Mouse (Mus musculus) neural tube, embryonic 15.5 days (tissue): ENCODE measurements around the gene Poc1b. TPM values are rescaled to one million over a fixed set of nuclear protein-coding genes. Genes with fewer than 3 reads are reported as not detected.

ENCODE experiments used
- ATAC-seq: fragments of 200-750 bp; cut with Nextera tagmentation; 2 replicates; pipeline ENCODE4 v1.8.0; 2017; ENCODE audit warnings: mild to moderate bottlenecking, moderate TSS enrichment, moderate library complexity; ENCODE audit not compliant: low FRiP score
- H3K27ac ChIP-seq: fragments of 300-500 bp; sonication (generic); replicated peaks from 2 replicates; pipeline ENCODE4 v1.5.1; 2015; ENCODE audit warnings: mild to moderate bottlenecking, inconsistent platforms
- H3K27me3 ChIP-seq: fragments of 300-500 bp; sonication (generic); replicated peaks from 2 replicates; pipeline ENCODE4 v1.6.1; 2015; ENCODE audit warnings: inconsistent platforms
- H3K36me3 ChIP-seq: fragments of 300-500 bp; sonication (generic); 2 replicates; pipeline ENCODE4 v1.6.1; 2015; ENCODE audit warnings: inconsistent platforms
- H3K4me1 ChIP-seq: fragments of 300-500 bp; sonication (generic); 2 replicates; pipeline ENCODE4 v1.6.1; 2015; ENCODE audit warnings: inconsistent platforms
- H3K4me2 ChIP-seq: fragments of 300-500 bp; sonication (generic); 2 replicates; pipeline ENCODE4 v1.6.1; 2015; ENCODE audit warnings: inconsistent platforms, mild to moderate bottlenecking, moderate library complexity
- H3K4me3 ChIP-seq: fragments of 300-500 bp; sonication (generic); replicated peaks from 2 replicates; pipeline ENCODE4 v1.5.1; 2015; ENCODE audit warnings: mild to moderate bottlenecking, inconsistent platforms
- H3K9ac ChIP-seq: fragments of 300-500 bp; sonication (generic); replicated peaks from 2 replicates; pipeline ENCODE4 v1.6.1; 2015; ENCODE audit warnings: mild to moderate bottlenecking, inconsistent platforms
- H3K9me3 ChIP-seq: fragments of 300-500 bp; sonication (generic); replicated peaks from 2 replicates; pipeline ENCODE4 v1.6.1; 2016; ENCODE audit warnings: inconsistent platforms
- WGBS: fragments of 180-500 bp; shearing (Covaris S2); methylation state at CpG from one replicate; pipeline ENCODE4 v1.1.7; 2015; ENCODE audit warnings: mixed read lengths; 5-methylcytosine and 5-hydroxymethylcytosine counted together
- polyA plus RNA-seq: library from polyadenylated mRNA; unstranded; fragments of >200 nt; fragmentation: Nextera tagmentation; extraction: Ambion mirVana; gene quantifications from 2 replicates; pipeline ENCODE4 v1.2.1, GENCODE M21; 2015

The Poc1b gene
- 9.3 and 14.1 TPM in 2 replicates for polyA plus RNA-seq

DNA sequence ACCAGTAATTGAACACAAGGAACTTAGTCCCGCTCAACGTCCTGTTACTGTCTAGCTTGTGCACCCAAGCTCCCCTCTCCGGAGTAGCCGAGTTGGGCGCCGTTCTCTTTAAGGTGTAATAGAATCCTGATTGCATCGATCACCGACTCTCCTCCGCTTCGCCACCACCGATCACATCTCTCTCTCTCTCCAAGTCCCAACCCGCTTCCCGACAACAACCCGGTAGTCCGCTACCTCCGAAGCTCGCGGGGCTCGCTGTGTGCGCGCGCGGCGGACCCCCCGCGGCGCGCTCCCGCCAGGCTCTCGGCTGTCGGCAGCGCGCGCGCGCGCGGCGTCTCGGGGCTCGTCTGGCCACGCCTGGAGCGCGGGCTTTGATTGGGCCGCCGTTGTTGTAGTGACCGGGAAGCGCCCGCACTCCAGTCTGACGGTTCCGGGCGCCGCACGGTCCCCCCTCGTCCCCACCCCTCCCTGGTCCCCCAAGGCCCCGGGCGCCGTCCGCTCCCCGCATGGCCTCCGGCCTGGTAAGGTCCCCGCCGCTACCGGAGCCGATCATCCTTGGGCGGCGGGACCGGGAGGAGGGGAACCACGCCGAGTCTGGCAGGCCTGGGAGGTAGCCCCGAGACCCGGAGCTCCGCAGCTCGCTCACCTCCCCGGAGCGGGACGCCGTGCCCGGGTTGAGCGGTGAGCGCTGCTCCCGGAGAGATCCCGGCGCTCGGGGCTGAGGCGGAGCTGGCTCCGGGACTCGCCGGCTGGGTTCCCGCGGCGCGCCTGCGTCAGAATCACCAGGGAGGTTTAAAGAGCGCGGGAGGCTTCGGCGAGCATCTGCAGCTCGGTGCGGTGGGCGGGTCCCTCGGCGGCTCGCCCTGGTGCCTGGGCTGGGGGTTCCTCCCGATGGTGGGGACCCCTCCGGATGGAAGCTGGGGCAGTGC is at the start of gene Poc1b:
Poc1b (plus strand) TSS at position 334 of the 929 bp plus-strand sequence.
- H3K4me1 ChIP-seq, result peaks cover 38% of the 10 kb centered on the region

DNA sequence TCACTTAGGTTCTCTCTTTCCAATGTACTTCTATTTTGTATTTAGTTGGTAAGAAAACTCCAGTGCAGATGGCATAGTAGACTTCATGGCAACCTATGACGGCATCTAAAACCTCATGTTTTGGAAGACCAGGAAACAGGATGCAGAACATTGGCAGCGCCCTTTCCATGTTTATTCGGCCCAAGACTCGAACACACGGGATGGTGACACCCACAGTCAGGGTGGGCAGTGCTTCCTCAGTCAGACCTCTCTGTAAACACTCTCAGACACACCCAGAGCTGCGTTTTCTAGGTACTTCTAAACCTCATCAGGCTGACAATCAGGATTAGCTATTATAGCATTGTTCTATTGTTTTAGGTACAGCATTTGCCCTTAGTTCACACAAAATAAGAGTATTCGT is 46.2 kb upstream of the Poc1b start:
- H3K27ac ChIP-seq, result no peak overlapping the region
- ATAC-seq, result no peak
- no peaks in the 10 kb centered on the region for H3K4me1 ChIP-seq
- H3K4me3 ChIP-seq, result no peak overlapping the region
- H3K27me3 ChIP-seq, result no peaks in the 10 kb centered on the region
- H3K9ac ChIP-seq, result no peak overlapping the region
- WGBS, result 91% methylated on average over 7 of the region's 7 CpGs
- H3K36me3 ChIP-seq, result no peaks in the 10 kb centered on the region
- H3K9me3 ChIP-seq, result no peaks in the 10 kb centered on the region
- H3K4me2 ChIP-seq, result no peak overlapping the region

More for the DNA sequence above, at the start of gene Poc1b:
- peak within 1 kb of the TSS; percentile 89 for H3K9ac ChIP-seq
- H3K4me2 ChIP-seq, result peak within 1 kb of the TSS; percentile 90
- ATAC-seq, result peak; percentile 97
- H3K27ac ChIP-seq, result peak within 1 kb of the TSS; percentile 92
- no peaks in the 10 kb centered on the region for H3K27me3 ChIP-seq
- H3K36me3 ChIP-seq, result peaks cover 10% of the 10 kb centered on the region
- no peaks in the 10 kb centered on the region for H3K9me3 ChIP-seq
- under 1% methylated on average over 97 of the region's 106 CpGs for WGBS
- H3K4me3 ChIP-seq, result peak within 1 kb of the TSS; percentile 85

DNA sequence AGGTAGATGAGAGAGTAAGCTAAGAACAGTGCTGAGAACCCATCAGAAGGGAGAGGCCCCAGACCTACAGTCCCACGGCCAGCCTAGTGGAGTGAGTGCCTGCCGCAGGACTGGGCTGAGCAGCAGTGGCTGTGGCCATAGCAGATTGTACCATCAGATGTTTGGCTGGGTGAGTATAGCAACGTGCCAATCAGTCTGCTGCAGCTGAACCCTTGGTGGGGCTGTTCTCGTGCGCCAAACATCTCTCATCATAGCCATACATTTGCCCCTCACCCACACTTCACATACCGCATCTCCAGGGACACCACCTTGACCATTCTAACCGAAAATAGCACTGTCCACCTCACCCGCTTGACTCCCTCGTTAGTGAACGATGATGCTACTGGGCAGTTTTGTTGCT is 45.4 kb upstream of the Poc1b start:
- Histone ChIP-seq H3K4me2 (no peak overlapping the region), H3K4me1 (no peaks in the 10 kb centered on the region), H3K27me3 (no peaks in the 10 kb centered on the region), H3K36me3 (no peaks in the 10 kb centered on the region), H3K4me3 (no peak overlapping the region), H3K27ac (no peak overlapping the region), H3K9ac (no peak overlapping the region), H3K9me3 (no peaks in the 10 kb centered on the region)
- 93% methylated on average over 10 of the region's 10 CpGs for WGBS
- no peak for ATAC-seq

DNA sequence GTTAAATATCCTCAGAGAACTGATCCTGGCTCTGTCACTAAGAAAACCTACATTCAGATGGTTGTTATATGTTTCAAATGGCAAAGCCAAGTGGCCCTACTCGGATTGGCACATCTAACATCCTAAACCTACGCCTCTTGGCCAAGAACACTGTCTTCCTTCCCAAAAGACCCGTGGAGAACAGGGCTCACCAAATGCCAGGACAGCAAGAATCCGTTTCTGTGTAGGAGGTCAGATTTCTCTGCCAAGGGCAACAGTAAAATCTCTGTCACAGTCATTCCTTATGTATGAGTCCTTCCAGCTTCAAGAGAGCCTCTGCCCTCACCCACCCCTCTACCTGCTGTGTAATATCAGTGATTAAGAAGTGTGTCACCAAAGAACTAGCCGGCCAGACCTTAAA is 44.3 kb upstream of the Poc1b start:
- no peaks in the 10 kb centered on the region for H3K4me1 ChIP-seq
- 85% methylated on average over 5 of the region's 5 CpGs for WGBS

DNA sequence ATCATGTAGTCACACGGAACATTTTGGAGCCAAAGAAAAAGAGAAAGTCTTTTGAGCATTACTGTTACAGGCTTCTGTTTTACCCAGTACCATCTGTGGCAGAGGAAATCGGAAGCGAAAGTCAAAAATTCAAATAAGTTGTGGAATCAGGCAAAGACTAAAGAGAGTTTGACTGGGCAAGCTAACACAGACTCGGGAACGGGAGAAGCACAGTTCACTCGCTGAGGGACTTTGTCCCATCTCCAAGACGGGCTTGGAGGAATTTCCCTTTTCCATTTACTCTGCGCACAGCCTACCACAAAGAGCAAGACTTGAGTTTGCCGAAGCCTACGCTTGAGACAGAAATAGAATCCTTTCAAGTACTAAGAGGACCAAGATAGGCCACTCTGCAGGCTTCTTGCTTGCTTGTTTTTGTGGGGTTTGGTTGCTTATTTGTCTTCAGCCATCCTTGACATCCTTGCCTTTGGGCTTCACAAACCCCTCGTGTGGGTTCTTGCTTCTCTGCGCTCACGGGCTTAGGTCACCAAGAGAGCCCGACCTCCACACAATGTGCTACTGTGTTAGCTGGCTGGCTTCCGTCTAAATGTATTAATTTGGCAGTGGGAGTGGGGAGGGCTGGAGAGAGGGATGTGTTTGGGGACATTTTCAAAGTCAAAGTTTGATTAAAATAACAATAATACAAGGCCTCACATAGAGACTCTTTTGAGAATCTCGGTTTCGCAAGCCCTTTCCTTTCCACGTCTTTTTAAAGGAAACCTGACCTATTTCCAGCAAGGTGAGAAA is 30.5 kb upstream of the Poc1b start:
- Histone ChIP-seq H3K4me1 (no peaks in the 10 kb centered on the region), H3K27me3 (no peaks in the 10 kb centered on the region), H3K4me3 (no peak overlapping the region), H3K27ac (no peak overlapping the region), H3K9me3 (no peaks in the 10 kb centered on the region), H3K36me3 (no peaks in the 10 kb centered on the region), H3K4me2 (no peak overlapping the region), H3K9ac (no peak overlapping the region)
- ATAC-seq, result no peak
- 85% methylated on average over 18 of the region's 18 CpGs for WGBS

More for the DNA sequence above, 44.3 kb upstream of the Poc1b start:
- H3K27me3 ChIP-seq, result no peaks in the 10 kb centered on the region
- H3K36me3 ChIP-seq, result no peaks in the 10 kb centered on the region
- no peak overlapping the region for H3K4me3 ChIP-seq
- H3K27ac ChIP-seq, result no peak overlapping the region
- H3K4me2 ChIP-seq, result no peak overlapping the region
- no peak overlapping the region for H3K9ac ChIP-seq
- no peak for ATAC-seq
- H3K9me3 ChIP-seq, result no peaks in the 10 kb centered on the region

DNA sequence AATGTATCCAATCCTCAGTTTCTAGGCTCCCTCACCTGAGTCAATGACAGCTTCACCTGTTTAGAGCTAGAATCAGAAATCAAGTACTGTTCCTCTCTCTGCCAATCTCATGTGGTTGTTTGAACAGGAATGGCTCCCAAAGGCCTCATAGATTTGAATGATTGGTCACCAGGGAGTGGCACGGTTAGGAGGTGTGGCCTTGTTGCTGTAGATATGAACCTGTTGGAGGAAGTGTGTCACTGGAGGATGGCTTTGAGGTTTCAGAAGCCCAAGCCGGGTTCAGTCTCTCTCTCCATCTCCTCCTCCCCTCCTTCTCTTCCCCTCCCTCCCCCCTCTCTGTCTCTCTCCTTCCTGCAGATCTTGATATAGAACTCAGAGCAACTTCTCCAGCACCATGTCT is 28.2 kb upstream of the Poc1b start:
- Histone ChIP-seq H3K9me3 (no peaks in the 10 kb centered on the region), H3K27ac (no peak overlapping the region), H3K4me3 (no peak overlapping the region), H3K36me3 (no peaks in the 10 kb centered on the region), H3K27me3 (no peaks in the 10 kb centered on the region), H3K4me1 (no peaks in the 10 kb centered on the region), H3K4me2 (no peak overlapping the region), H3K9ac (no peak overlapping the region)
- no peak for ATAC-seq
- WGBS, result 87% methylated on average over 2 of the region's 2 CpGs

DNA sequence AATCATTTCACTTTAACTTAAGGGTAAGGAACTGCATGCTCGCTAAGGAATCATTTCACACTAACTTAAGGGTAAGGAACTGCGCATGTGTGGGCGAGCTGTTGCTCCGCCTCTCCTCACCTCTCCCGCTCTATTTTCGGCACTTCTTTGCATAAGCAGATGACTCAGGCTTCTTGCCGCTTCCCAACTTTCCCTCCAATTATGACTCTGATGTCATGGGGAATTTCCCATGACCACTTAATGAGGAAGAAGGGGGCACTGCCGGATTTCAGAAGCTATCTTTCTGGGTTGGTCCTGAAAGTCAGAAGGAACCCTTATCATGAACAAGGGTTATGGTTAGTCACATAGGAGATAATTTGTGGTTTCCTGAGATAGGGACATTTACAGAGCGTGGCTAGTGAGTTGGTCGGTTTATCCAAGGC is 25.3 kb upstream of the Poc1b start:
- Histone ChIP-seq H3K27ac (no peak overlapping the region), H3K27me3 (no peaks in the 10 kb centered on the region), H3K36me3 (no peaks in the 10 kb centered on the region), H3K9me3 (no peaks in the 10 kb centered on the region), H3K9ac (no peak overlapping the region), H3K4me3 (no peak overlapping the region), H3K4me1 (0 out of 2 replicates have a peak, but pooled peaks cover 5% of the 10 kb centered on the region), H3K4me2 (no peak overlapping the region)
- ATAC-seq, result no peak
- 90% methylated on average over 10 of the region's 10 CpGs for WGBS

DNA sequence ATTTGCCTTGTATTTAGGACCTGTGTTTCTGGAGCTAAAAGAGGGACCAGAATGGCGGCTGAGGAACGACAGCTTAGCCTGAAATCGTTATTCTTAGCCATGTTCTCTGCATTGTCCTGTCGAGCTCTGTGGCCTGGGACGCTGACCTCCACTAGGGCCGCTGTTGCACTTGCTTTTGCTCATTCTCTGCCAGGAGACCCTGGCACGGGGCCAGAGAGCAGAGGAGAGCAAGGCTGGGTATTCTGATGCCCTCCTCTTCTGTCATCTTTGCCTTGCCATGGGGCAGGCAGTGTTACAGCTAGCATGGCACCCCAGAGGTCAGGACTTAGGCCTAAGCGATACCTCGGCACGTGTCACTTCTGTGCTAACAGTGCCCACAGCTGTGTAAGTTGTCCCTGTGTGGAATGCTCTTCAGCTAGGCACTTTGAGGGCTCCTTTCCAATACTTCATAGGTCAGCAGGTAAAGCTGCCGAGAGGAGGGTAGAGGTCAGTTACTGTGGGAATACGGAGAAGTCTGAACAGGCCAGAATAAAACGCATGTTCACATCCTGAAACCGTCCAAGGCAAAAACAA is 23.3 kb upstream of the Poc1b start:
- Histone ChIP-seq H3K9ac (no peak overlapping the region), H3K27me3 (no peaks in the 10 kb centered on the region), H3K36me3 (no peaks in the 10 kb centered on the region), H3K27ac (no peak overlapping the region), H3K4me1 (0 out of 2 replicates have a peak, but pooled peaks cover 5% of the 10 kb centered on the region), H3K9me3 (no peaks in the 10 kb centered on the region), H3K4me2 (no peak overlapping the region), H3K4me3 (no peak overlapping the region)
- no peak for ATAC-seq
- WGBS, result 85% methylated on average over 14 of the region's 14 CpGs

DNA sequence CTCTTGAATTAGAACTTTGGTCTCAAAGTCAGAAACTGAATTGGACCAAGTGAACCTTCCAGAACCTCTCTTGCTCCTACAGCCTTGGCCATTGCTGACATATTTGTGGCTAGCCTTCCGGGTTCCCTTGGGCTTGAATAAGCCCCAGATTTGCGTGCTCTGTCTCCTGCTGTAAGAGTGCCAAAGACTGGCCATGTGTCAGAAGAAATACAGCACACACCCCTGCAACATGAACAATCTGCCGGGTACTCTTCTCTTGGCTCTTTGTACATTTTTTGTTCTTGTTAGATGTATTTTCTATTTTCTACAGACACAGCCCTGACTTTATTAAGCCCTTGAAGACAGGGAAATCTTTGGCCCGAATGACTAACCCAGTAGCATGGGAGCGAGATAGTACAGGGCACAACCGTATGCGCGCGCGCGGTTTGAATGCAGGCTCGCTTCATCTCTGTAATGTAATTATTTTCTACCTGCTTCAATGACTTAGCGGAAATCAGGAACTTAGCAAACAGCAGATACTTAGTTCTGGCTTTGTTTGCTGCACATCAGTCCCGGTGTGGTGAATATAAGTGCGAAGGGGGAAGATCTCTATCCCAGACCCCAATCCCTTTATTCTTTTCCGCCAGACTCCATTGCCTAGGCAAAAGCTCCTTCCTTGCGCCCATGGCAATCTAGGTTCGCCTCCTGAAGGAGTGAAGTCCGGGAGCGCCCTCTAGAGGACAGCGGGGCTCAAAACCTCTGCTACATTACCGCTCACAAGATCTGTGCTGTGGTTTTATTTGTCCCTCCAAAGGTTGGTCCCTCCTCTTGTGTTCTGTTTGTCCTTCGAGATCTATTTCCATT is 22.2 kb upstream of the Poc1b start:
- Histone ChIP-seq H3K4me1 (0 out of 2 replicates have a peak, but pooled peaks cover 5% of the 10 kb centered on the region), H3K27ac (no peak overlapping the region), H3K4me3 (no peak overlapping the region), H3K36me3 (no peaks in the 10 kb centered on the region), H3K9ac (no peak overlapping the region), H3K27me3 (no peaks in the 10 kb centered on the region), H3K4me2 (no peak overlapping the region), H3K9me3 (no peaks in the 10 kb centered on the region)
- WGBS, result 46% methylated on average over 23 of the region's 23 CpGs
- ATAC-seq, result peak; percentile 87

DNA sequence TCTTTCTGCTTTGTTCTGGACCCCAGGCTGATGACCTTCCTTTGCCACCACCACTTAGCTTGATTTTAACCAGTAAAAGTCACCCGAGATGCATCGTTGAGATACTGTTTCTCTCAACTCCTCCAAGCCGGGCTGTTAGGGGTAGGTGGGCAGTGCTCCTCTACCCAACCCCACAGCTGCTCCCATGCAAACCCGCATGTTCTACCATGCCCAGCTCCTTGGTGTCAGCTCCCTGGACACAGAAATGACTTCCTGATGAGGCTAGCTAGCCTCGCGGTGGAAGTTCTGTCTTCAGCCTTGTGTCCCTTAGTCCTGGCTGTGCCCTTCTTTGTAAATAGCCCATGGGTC is 21.6 kb upstream of the Poc1b start:
- Histone ChIP-seq H3K4me1 (0 out of 2 replicates have a peak, but pooled peaks cover 5% of the 10 kb centered on the region), H3K36me3 (no peaks in the 10 kb centered on the region), H3K27ac (no peak overlapping the region), H3K4me2 (no peak overlapping the region), H3K4me3 (no peak overlapping the region), H3K9ac (no peak overlapping the region), H3K27me3 (no peaks in the 10 kb centered on the region), H3K9me3 (no peaks in the 10 kb centered on the region)
- no peak; the same call in 1 of the 2 replicates for ATAC-seq
- WGBS, result 66% methylated on average over 6 of the region's 6 CpGs

DNA sequence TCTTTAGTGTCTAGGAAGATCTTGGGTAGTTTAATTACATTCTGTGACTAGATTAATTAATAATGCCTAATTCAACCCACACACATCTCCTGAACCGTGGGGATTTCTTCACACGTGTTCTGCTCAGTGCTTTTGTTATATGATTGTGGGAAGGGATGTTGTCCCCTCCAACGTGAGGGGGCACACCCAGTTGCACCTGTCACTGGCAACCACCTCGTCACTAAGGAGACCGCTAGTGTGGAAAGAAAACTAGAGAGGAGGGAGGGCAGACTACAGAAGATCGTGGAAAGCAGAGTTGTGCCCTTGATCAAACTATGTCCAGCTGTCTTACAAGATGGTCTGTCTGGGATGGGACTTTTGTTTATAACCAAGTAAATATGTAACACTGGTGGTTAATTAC is 20.8 kb upstream of the Poc1b start:
- 77% methylated on average over 6 of the region's 6 CpGs for WGBS
- Histone ChIP-seq H3K4me2 (no peak overlapping the region), H3K4me1 (0 out of 2 replicates have a peak, but pooled peaks cover 5% of the 10 kb centered on the region), H3K27me3 (no peaks in the 10 kb centered on the region), H3K9me3 (no peaks in the 10 kb centered on the region), H3K27ac (no peak overlapping the region), H3K4me3 (no peak overlapping the region), H3K36me3 (no peaks in the 10 kb centered on the region), H3K9ac (no peak overlapping the region)
- no peak for ATAC-seq
